Mouse (Mus musculus) embryonic stem cell, embryonic (primary cell): Measurements from ENCODE around the gene Baz1a.
"Not testable (repeated sequence)": the region's sequence is repeated elsewhere in the genome, so short reads cannot be mapped to it uniquely, and the experiment has no call there.

Experiments
- CTCF ChIA-PET, 4 experiments: fragments of 300-600 bp in 2 of 4; fragments of 350-600 bp in 2 of 4; sonication (Branson Sonifier 250); formaldehyde crosslinking; loops; one replicate each; lab custom pipeline; 2022; ENCODE audit warnings: inconsistent platforms in 2 of 4; lab: Charles Lee
- POLR2A ChIA-PET, 4 experiments: fragments of 300-600 bp in 2 of 4; fragments of 350-600 bp in 2 of 4; sonication (Branson Sonifier 250); formaldehyde crosslinking; loops; one replicate each; lab custom pipeline; 2022; ENCODE audit warnings: antibody characterized with exemption in 4 of 4, inconsistent platforms in 1 of 4; lab: Charles Lee

Gene Baz1a

DNA sequence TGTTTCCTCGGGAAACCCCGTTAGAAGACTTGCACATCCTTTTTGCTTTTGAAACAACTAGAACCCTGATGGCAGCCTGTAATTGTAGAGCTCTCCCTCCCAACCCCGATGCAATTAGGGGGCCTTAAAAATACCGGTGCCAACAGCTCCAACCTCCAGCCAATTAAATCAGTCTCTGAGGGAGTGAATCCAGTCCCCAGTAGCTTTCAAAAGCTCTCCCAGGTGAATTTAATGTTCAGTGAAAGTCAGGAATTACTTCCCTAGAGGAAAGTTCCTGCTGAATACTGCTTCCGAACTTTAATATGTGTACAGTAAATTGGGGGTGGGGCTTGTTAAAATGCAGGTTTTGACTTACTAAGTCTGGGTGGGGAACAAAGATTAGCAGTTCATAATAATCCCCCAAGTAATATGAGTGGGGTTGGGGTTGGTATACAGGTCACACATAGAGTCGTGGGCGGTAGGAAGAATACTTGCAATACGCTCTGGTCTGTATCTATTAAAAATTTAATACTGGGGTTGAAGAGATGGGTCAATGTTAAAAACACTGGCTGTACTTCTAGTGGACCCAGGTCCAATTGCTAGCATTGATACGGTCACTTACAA lies 3.1 kb upstream of the Baz1a start:
- CTCF ChIA-PET = no interaction called here
- POLR2A ChIA-PET = no interaction called here

DNA sequence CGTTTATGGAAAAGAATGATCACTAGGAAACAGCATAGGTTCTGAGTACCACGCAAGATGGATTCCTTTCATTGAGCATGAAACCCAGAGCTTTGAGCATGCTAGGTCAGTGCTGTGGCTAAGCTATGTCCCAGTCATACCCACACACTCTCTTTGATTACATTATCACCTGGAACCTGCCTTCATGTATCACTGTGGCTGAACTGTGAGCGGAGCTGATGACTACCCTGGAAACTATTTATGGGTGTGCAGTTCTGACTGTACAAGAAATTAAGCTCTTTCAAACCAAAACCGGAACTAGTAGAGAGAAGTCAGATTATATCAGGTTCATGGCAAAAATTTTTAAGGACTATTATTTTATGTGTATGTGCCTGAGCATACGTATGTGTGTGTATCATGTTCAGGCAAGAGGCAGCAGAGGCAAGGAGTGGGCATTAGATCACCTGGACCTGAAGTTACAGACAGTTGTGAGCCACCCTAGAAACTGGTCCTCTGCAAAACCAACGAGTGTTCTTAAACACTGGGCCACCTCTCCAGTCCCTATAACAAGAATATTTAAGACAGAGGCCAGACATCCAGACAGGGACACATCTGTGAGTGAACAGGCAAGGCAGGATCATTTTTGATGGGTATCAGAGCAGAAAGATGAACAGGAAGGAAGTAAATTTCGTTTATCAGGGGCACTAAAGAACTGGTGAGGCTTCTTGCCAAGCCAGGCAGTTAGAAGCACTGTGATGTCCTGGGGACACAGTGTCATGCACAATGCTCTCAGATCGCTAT lies 2.4 kb upstream of the Baz1a start:
- ChIA-PET CTCF (no interaction called here), POLR2A (interaction anchor here in 1 of 4 experiments (0.5 to 1.1 kb wide), 3 partner anchors 18 to 39 kb away, joined by 3 to 4 read pairs (median 3); no protein-coding TSS in a partner anchor)

DNA sequence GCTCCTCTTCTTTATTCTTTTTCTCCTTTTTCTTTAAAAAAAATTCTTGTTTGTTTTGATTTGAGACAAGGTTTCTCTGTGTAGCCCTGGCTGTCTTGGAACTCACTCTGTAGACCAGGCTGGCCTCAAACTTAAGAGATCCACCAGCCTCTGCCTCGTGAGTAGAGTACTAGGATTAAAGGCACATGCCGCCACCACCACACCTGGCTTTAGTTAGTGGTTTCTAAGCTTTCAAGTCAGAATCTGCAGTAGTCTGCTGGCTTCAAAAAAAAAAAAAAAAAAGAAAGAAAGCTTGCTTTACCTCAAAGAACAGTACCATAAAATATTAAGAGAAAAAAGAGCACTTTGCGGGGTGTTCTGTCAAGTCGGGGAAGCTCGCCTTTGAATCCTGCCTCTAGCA lies 1.3 kb upstream of the Baz1a start:
- ChIA-PET POLR2A (interaction anchor here in 2 of 4 experiments (0.6 to 1.1 kb wide), 6 partner anchors 17 to 1157 kb away, joined by 3 to 7 read pairs (median 4); no protein-coding TSS in a partner anchor), CTCF (interaction anchor here in 2 of 4 experiments (0.5 to 0.9 kb wide), 4 partner anchors 19 to 409 kb away, joined by 3 to 7 read pairs (median 4); no protein-coding TSS in a partner anchor)

DNA sequence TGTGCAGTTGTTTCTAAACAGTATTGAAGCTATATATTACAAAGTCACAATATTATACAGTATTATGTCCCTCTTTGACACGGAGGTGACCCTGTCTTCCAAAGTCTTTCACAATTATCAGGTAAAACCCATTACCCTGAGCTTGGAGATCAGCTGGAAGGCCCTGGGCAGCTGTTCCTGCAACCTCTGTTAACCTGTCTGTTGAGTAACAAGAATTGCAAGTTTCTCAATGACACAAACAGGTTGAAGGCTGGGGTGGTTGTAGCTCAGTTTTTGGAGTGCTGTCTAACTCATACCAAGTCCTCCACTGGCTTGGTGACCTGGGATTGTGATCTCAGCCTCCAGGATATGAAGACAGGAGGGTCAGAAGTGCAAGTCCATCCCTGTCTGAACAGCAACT lies 1.1 kb downstream of the Baz1a start:
- ChIA-PET CTCF (interaction anchor here in 1 of 4 experiments (1.4 kb wide), 1 partner anchor 28 kb away, joined by 4 read pairs; no protein-coding TSS in a partner anchor), POLR2A (no interaction called here)

DNA sequence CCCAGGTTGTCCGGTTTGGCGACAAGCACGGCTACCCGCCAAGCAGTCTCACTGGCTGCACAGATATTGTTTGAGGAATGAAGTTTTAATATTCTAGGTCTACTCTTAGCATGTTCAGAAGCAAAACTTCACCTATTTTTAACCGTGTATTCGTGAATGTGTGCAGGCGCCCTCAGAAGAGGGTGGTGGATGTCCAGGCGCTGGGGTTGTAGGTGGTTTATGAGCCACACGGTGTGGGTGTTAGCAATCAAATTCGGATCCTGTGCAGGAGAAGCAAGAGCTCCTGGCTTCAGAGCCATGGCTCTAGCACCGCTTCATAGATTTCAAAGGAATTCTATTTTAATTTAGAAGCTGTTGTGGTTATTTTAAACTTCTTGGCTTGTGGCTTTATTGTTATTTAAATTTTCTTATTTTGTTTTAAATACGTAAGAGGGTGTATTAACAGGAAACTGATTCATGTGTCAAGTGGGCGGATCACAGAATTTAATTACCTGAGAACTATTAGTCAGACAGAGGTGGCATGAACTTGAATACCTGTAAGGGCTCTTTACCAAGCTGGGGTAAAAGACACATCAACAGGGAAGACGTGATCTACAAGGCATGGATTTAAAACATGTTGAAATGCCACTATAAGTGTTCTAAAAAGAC lies 6.7 kb downstream of the Baz1a start:
- POLR2A ChIA-PET = interaction anchor here in 2 of 4 experiments (0.6 to 1.8 kb wide), 7 partner anchors 9 to 58 kb away, joined by 3 to 8 read pairs (median 4); partner anchors contain the start of gene Gm20403 (in 2 of the 2)

DNA sequence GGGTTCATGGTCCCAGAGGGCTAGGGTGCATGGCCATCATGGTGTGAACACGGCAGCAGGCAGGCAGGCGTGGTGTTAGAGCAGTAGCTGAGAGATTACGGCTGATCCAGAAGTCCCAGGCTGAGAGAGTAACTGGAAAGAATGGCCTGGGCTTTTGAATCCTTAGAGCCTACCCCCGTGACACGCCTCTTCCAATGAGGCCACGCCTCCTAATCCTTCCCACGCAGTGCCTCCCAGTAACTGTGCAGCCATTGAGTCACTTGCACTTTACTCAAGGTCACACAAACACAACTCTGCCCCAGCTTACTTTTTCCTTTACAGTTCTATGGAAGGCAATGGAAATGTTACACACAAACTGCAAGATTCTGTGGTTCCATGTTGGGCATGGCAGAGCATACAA lies 8.1 kb downstream of the Baz1a start:
- POLR2A ChIA-PET = interaction anchor here in 2 of 4 experiments (0.7 to 0.8 kb wide), 2 partner anchors 48 to 910 kb away, joined by 3 read pairs; no protein-coding TSS in a partner anchor
- CTCF ChIA-PET = interaction anchor here in 2 of 4 experiments (0.6 to 0.8 kb wide), 2 partner anchors 11 to 175 kb away, joined by 4 read pairs; no protein-coding TSS in a partner anchor

More for the DNA sequence above, 6.7 kb downstream of the Baz1a start:
- CTCF ChIA-PET = interaction anchor here in 1 of 4 experiments (1.1 kb wide), 1 partner anchor 177 kb away, joined by 3 read pairs; no protein-coding TSS in a partner anchor

DNA sequence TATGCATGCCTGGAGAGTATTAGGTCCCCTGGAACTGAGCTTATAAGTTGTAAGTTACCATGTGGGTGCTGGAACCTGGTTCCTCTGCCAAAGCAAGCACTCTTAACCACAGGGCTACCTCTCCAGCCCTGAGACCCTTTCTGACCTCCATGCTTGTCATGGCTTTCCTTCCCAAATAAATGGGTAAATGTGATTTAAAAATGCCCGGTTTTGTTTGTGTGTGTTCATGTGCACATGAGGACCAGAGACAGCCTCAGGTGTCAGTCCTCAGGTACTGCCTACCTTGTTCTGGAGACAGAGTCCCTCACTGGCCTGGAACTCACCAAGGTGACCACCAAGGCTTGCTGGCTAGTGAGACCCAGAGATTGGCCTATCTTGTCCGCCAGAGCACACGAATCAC lies 9.8 kb downstream of the Baz1a start:
- CTCF ChIA-PET = interaction anchor here in 2 of 4 experiments (0.6 kb wide), 2 partner anchors 65 to 488 kb away, joined by 4 read pairs; no protein-coding TSS in a partner anchor

DNA sequence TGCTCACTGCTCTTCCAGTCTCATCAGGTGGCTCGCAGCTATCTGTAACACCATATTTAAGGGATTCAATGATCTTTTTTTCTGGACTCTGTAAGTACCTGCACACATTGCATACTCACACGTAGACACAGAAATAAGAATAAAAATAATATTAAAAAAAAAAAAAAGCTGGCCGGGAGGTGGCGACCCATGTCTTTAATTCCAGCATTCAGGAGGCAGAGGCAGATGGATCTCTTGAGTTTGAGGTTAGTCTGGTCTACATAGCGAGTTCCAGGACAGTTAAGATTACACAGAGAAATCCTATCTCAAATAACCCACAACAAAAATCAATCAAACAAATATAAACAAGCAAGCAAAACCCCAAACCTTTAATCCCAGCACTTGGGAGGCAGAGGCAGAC lies 10.3 kb downstream of the Baz1a start:
- POLR2A ChIA-PET = interaction anchor here in 2 of 4 experiments (0.6 to 1.3 kb wide), 2 partner anchors 18 to 207 kb away, joined by 3 read pairs; partner anchors contain the start of gene Gm20403 (in 1 of the 2)
- CTCF ChIA-PET = interaction anchor here in 1 of 4 experiments (0.6 kb wide), 1 partner anchor 66 kb away, joined by 4 read pairs; no protein-coding TSS in a partner anchor

More for the DNA sequence above, 9.8 kb downstream of the Baz1a start:
- POLR2A ChIA-PET = interaction anchor here in 2 of 4 experiments (0.6 to 1.3 kb wide), 2 partner anchors 18 to 208 kb away, joined by 3 read pairs; partner anchors contain the start of gene Gm20403 (in 1 of the 2)

DNA sequence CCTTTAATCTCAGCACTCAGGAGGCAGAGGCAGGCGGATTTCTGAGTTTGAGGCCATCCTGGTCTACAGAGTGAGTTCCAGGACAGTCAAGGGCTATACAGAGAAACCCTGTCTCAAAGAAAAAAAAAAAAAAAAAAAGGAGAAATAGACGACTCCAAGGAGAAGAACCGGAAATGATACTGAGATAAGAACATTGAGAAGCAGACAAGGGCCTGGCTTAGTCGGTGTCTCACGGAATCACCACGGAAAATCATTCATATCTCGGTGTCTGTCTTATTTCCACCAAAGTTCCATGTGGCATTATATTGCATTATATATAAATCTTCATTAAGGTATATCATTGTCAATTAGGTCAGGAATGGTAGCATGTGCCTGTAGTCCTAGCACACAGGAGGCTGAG lies 11.6 kb downstream of the Baz1a start:
- CTCF ChIA-PET, POLR2A ChIA-PET: not testable (repeated sequence)

DNA sequence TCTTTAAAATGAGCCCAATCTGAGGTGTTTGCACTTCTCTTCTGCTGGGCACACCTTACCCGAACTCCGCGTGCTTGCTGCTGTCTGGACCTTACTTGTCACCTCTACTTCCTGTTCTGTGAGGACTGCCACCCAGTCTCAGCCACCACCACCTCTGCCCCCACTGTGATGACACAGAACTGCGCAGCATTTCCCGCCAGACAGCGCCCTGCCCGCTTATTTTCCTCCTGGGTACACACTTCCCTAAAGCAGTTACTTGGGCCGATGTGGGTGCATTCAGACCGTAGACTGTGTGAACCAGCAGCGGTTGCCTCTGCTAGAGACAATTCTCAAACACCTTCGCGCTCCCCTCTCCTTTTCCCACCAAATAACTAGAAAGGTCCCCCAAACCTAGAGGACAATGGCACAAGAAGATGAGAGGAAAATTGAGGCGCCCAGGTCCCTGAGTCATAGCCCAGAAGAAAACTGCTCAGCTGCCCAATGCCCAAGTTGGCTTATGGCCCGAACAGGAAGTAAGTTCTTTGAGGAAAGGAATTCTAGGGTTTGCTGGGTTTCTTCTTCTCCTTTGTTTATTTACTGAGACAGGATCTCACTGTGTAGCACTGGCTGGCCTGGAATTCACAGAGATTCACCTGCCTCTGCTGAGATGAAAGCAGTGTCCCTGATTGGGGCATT lies 15.0 kb downstream of the Baz1a start:
- POLR2A ChIA-PET = interaction anchor here in 1 of 4 experiments (1.2 to 2.1 kb wide), 4 partner anchors 9 to 21 kb away, joined by 4 to 9 read pairs (median 6); partner anchors contain the start of gene Gm20403
- CTCF ChIA-PET = interaction anchor here in 2 of 4 experiments (0.6 to 0.8 kb wide), 2 partner anchors 45 to 110 kb away, joined by 3 to 5 read pairs; no protein-coding TSS in a partner anchor

DNA sequence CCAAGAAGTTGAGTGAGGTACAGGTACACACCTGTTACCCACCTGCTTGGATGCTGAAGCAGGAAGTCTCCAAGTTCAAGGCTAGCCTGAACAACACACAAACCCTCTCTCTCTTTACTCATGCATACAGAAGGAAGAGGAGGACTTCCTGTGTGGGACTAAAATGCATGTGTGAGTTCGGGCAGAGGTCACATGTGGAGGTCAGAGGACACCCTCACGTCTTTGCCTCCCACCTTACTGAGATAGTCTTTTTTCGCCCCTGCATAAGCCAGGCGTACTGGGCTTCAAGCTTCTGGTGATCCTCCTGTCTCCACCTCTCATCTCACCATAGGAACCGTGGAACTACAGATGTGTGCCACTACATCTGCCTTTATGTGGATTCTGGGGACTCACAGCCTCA lies 15.7 kb downstream of the Baz1a start:
- ChIA-PET POLR2A (interaction anchor here in 1 of 4 experiments (1.3 to 2.1 kb wide), 3 partner anchors 10 to 20 kb away, joined by 4 to 8 read pairs (median 4); no protein-coding TSS in a partner anchor), CTCF (no interaction called here)

DNA sequence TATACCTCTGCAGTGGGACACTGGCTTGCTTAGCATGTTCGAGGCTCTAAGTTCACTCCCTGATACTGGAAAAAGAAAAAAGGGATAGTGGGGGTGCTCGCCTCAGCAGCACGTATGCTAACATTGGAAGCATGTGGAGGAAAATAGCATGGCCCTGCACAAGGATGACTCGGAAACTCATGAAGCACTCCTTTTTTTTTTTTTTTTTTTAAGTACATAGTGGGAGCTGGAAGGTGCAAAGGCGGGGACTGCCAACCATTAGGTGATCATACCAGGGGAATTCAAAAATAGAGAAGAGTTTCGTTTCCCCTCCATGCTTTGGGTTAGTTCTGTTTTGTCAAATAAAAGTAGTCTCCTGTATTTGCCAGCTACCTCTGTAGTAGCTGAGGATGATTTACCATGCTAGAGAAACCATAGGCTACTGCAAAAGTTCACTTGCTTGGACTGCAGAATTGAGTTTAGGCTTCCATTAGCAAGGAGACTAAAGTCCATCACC lies 17.1 kb downstream of the Baz1a start:
- CTCF ChIA-PET = no interaction called here
- POLR2A ChIA-PET = interaction anchor here in 2 of 4 experiments (0.6 to 1.6 kb wide), 4 partner anchors 18 to 306 kb away, joined by 3 to 4 read pairs (median 3); partner anchors contain the start of gene Ppp2r3c (in 1 of the 2)

DNA sequence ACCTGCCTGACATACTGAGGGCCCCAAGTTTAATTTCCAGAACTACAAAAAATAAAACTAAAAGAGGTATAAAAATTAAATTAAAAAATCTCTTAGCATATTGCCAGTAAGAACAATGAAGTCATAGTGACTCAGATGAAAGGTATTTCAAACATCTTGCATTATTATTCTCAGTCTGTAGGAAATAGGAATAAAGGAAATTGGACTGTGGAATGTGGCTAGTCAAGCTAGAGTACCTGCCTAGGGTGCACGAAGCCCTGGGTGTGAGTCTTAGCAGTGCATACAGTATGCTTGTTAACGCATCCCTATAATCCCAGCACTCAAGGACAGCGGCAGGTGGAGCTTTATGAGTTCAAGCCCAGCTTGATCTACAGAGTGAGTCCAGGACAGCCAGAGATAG lies 18.2 kb downstream of the Baz1a start:
- ChIA-PET POLR2A (interaction anchor here in 2 of 4 experiments (0.6 to 2.0 kb wide), 4 partner anchors 10 to 195 kb away, joined by 3 to 8 read pairs (median 5); partner anchors contain the start of gene Gm20403 (in 2 of the 2)), CTCF (no interaction called here)

DNA sequence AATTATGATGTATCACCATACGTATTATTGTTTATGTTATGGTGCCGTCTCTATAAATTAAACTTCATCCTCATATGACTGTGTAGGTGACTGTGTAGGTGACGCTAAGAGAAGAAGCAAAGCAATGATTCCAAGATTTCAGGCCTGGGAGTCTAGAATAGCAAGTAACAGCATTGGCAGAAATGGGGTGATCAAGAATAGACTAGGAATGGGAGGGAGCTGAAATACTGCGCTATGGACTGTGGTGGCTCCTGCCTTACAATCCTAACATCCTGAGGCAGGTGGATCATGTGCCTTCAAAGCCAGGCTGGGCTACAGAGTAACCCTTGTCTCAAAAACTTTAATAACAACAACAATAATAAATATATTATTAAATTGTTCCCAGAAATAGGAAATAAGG lies 19.7 kb downstream of the Baz1a start:
- ChIA-PET POLR2A (interaction anchor here in 2 of 4 experiments (0.8 to 2.5 kb wide), 8 partner anchors 8 to 159 kb away, joined by 3 to 11 read pairs (median 5); partner anchors contain the start of genes Gm20403 (in 2 of the 2) and 2700097O09Rik (in 1 of the 2)), CTCF (interaction anchor here in 1 of 4 experiments (1.0 kb wide), 1 partner anchor 12 kb away, joined by 4 read pairs; no protein-coding TSS in a partner anchor)

DNA sequence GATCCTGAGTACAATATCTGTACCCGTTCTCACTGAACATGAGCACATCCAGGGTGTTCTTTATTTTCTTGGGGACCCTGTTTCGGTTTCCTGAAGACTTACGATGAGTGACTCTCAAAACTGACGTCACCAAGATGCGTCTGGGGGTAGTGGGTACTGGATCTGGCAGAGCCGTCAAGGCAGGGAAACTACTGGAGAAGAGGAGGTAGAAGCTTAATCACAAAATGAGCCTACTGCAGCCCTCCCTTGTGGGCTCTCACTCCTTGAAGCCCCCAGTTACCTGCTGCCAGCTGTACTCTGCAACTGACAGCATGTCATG lies 20.1 kb downstream of the Baz1a start:
- ChIA-PET CTCF (interaction anchor here in 1 of 4 experiments (0.6 kb wide), 1 partner anchor 163 kb away, joined by 19 read pairs; no protein-coding TSS in a partner anchor), POLR2A (interaction anchor here in 2 of 4 experiments (0.9 to 2.5 kb wide), 5 partner anchors 9 to 159 kb away, joined by 3 to 11 read pairs (median 3); no protein-coding TSS in a partner anchor)

DNA sequence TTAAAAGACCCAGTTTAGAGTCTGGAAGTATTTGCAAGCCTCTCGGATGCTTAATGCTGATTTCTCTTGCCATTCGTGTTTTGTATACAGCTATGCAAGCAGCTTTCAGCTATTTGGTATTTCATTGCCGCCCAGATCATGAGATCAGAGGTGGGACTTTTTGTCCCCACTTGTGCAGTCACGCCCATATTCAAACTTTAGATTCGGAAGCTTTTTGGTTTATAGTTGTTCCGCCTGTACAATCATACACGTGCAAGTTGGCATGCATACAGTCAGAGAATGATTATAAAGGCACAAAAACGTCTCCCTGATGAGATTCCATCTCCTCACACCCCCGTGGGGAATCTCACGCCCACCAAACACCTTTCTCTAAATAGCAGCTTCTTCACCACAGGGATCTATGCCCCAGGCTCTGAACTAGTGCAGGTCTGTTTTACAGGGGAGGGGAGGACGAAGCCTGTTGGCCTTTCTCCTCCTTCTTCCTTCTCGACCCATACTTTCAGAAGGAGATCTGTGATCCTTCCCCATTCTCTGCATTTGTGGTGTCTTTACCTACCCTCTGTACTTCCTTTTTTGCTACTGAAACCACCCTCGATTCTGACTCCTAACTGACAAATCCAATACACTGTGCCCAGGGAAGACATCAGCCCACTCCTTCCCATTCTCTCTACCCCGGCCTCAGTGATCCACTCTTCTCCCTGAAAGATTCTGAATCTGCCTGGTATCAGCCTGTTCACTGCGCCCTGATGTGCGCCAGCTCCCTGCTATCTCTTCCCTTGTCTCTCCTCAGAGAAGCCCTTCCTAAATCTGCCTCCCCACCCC lies 20.7 kb downstream of the Baz1a start:
- CTCF ChIA-PET = interaction anchor here in 1 of 4 experiments (0.6 kb wide), 1 partner anchor 163 kb away, joined by 19 read pairs; no protein-coding TSS in a partner anchor
- POLR2A ChIA-PET = interaction anchor here in 3 of 4 experiments (0.6 to 2.5 kb wide), 6 partner anchors 9 to 384 kb away, joined by 3 to 14 read pairs (median 7); no protein-coding TSS in a partner anchor
